Mouse (Mus musculus) liver, adult 2 months (tissue): Measurements from ENCODE around the gene Rp9.
"Not testable (repeated sequence)": the region's sequence is repeated elsewhere in the genome, so short reads cannot be mapped to it uniquely, and the experiment has no call there.

Source experiments
- CTCF ChIP-seq: fragments of 200-500 bp; IDR thresholded peaks from 2 replicates; pipeline ENCODE4 v1.5.1; 2011; ENCODE audit warnings: low read depth, low read length, control low read depth
- POLR2A ChIP-seq: fragments of 200-500 bp; IDR thresholded peaks from 2 replicates; pipeline ENCODE4 v1.6.1; 2011; ENCODE audit warnings: low read length, control low read depth; ENCODE audit not compliant: insufficient read depth; ENCODE audit errors: extremely low read depth

- not testable (repeated sequence) for TF ChIP-seq CTCF, POLR2A
These were observed 61.9 kb downstream of the Rp9 start for GRCm38 (mm10) chr9:22407633-22408032.
